Mouse (Mus musculus) mammary gland, adult 2 months (tissue): ENCODE data around the gene Sprr2h. TPM values are rescaled to one million over a fixed set of nuclear protein-coding genes. Genes with fewer than 3 reads are reported as not detected.

ENCODE experiments used
- polyA plus RNA-seq: library from polyadenylated mRNA; depleted of rRNA; stranded (reverse); fragments of >200 nt; gene quantifications from 2 replicates; pipeline ENCODE4 v1.2.3, GENCODE M21; 2012; ENCODE audit warnings: low replicate concordance; rRNA removed

The Sprr2h gene
- not detected in 2 replicates for polyA plus RNA-seq

DNA sequence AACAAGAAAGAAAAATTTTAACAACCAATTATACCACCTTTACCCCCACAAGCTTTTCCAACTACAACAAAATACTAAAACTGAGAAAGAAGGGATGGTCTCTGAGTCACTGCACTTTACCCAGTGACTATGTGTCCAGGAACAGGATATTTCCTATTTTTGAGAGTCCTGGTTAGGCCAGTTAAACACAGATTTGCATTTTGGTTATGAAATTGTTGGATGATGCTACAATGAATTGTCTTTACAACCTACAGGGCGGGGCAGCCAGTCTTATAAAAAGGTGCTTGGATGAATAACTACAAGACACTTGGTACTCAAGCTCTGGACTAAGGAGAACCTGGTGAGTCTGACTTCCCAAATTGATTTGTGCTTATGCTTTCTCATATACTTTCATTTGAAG, at the start of gene Sprr2h:
Gene Sprr2h (plus strand): TSS at position 301 of the 400 bp plus-strand sequence.

DNA sequence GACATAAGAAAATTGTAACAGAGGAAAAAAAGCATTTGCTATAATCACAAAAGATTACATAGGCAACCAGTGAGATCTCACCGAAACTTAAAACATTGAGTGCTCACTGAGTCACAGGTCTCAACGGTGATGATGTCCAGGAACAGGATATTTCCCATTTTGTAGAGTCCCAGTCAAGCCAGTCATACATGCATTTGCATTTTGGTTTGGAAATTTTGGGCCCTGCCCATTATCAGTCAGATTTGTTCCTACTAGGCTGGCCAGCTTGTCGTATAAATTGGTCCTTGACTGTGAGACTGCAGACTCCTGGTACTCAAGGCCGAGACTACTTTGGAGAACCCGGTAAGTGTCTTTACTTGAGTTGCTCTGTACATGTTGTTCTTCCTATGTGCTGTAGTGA, 46.6 kb upstream of the Sprr2h start, which contains the start of gene Sprr2d:
Gene Sprr2d (plus strand): TSS at position 301 of the 400 bp plus-strand sequence.

DNA sequence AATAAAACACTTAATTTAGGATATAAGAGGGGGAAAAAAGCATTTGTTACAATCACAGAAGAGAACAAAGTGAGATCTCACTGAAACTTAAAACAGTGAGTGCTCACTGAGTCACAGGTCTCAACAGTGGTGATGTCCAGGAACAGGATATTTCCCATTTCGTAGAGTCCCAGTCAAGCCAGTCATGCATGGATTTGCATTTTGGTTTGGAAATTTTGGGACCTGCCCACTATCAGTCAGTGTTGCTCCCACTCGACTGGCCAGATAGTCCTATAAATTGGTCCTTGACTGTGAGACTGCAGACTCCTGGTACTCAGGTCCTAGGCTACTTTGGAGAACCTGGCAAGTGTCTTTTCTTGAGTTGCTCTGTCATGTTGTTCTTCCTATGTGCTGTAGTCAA, 33.6 kb upstream of the Sprr2h start, which contains the start of gene Sprr2e:
Gene Sprr2e (plus strand): TSS at position 301 of the 400 bp plus-strand sequence.

DNA sequence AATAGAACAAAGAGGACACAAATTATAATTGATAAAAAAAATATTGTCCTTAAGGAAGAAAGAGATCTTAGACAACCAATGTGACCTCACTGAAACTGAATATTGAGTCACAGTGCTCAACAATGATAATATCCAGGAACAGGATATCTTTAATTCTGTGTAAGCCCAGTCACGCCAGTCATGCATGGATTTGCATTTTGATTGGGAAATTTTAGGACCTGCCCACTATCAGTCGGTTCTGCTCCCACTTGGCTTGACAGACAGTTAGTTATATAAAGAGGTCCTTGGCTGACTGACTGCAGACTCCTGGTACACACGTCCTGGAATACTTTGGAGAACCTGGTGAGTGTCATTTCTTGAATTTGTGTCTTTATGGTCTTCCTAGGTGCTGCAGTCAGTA, 20.6 kb upstream of the Sprr2h start, which contains the start of gene Sprr2f:
Gene Sprr2f (plus strand): TSS at position 301 of the 400 bp plus-strand sequence.

DNA sequence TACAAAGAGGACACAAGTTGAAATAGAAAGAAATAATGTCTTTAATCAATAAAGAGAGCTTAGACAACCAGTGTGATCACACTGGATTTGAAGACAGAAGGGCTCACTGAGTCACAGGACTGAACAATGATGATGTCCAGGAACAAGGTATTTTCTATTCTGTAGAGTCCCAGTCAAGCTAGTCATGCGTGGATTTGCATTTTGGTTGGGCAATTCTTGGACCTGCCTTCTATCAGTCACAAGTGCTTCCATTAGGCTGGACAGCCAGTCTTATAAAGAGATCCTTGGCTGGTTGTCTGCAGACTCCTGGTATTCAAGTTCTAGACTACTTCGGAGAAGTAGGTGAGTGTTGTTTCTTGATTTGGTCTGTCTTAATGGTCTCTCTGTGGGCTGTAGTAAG, 22.2 kb downstream of the Sprr2h start, which contains the start of gene Sprr2i:
Gene Sprr2i (plus strand): TSS at position 301 of the 400 bp plus-strand sequence.

DNA sequence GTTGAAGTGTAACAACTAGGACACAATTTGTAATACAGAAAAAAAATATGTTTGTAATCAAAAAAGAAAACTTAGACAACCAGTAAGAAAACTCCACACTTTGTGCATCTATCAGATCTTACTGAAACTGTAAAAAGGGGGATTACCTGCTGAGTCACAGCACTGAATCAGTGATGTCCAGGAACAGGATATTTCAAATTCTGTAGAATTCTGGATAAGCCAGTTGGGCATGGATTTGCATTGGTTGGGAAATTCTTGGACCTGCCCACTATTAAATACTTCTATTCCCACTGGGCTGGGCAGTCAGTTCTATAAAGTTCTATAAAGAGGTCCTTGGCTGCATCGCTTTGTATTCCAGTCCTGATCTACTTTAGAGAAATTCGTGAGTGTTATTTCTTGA, 32.3 kb downstream of the Sprr2h start, which contains the start of gene Sprr2j-ps:
Gene Sprr2j-ps (plus strand): TSS at position 301 of the 400 bp plus-strand sequence.

DNA sequence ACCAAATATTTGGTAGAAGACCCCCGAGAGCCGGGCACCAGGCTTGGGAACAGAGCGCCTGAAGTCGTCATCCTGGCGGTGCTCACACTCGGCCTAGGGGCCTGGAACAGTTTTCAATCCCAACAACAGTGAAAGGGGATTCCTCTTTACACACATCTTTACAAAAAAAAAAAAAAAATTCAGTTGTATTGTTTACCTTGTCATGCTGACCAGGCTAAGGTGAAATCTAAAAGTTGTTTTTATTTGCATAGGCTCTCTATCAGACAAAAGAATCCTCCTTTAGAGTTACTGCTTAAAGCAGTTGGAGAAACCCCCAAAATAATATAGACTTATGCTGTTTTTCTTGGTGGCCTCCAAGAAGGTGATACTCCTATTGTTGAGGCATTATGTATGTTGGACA, 43.8 kb downstream of the Sprr2h start, which contains the start of gene Gm9774:
Gene Gm9774 (minus strand): TSS at position 101 of the 400 bp plus-strand sequence.

DNA sequence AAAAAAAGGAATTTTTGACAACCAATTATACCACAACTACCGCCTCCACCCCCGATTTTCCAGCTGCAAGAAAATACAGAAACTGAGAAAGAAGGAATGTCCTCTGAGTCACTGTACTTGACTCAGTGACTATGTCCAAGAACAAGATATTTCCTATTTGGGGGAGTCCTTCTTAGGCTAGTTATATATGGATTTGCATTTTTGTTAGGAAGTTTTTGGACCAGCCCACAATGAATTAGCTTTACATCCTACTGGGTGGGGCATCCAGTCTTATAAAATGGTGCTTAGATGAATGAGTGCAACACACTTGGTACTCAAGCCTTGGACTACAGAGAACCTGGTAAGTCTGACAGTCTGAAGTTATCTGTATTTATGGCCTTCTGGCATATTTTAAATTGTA, 46.8 kb downstream of the Sprr2h start, which contains the start of gene Sprr2k:
Gene Sprr2k (plus strand): TSS at position 301 of the 400 bp plus-strand sequence.

Other genes starting within 250 kb of the Sprr2h start
- not detected in 2 replicates for gene Lelp1, start 242.9 kb upstream of the Sprr2h start, polyA plus RNA-seq
- 0.07 TPM in 1 of 2 replicates, not detected in the other for gene Sprr2a1, start 169.9 kb upstream of the Sprr2h start, polyA plus RNA-seq
- 6.9 and 7.0 TPM in 2 replicates for gene Sprr2a2, start 169.8 kb upstream of the Sprr2h start, polyA plus RNA-seq
- 0.43 and 0.94 TPM in 2 replicates for gene Sprr2a3, start 100.3 kb upstream of the Sprr2h start, polyA plus RNA-seq
- gene Sprr2b, start 69.1 kb upstream of the Sprr2h start, polyA plus RNA-seq: not detected in 2 replicates
- gene Sprr2d, start 46.5 kb upstream of the Sprr2h start, polyA plus RNA-seq: not detected in 2 replicates
- gene Sprr2e, start 33.5 kb upstream of the Sprr2h start, polyA plus RNA-seq: not detected in 2 replicates
- not detected in 2 replicates for gene Sprr2f, start 20.5 kb upstream of the Sprr2h start, polyA plus RNA-seq
- gene Sprr2i, start 22.3 kb downstream of the Sprr2h start, polyA plus RNA-seq: not detected in 2 replicates
- gene Sprr2j-ps, start 32.4 kb downstream of the Sprr2h start, polyA plus RNA-seq: not detected in 2 replicates
- 13.6 and 17.5 TPM in 2 replicates for gene Gm9774, start 43.7 kb downstream of the Sprr2h start, polyA plus RNA-seq
- gene Sprr2k, start 46.9 kb downstream of the Sprr2h start, polyA plus RNA-seq: not detected in 2 replicates
- not detected in 2 replicates for gene Sprr1b, start 53.1 kb downstream of the Sprr2h start, polyA plus RNA-seq
- not detected in 2 replicates for gene Sprr3, start 73.0 kb downstream of the Sprr2h start, polyA plus RNA-seq
- 24.1 and 25.4 TPM in 2 replicates for gene Sprr1a, start 100.2 kb downstream of the Sprr2h start, polyA plus RNA-seq
- not detected in 2 replicates for gene Sprr4, start 114.8 kb downstream of the Sprr2h start, polyA plus RNA-seq
- 5.7 TPM in 1 of 2 replicates, not detected in the other for gene 2310046K23Rik, start 148.8 kb downstream of the Sprr2h start, polyA plus RNA-seq
- gene Ivl, start 188.1 kb downstream of the Sprr2h start, polyA plus RNA-seq: 1.4 TPM in 1 of 2 replicates, not detected in the other
- 0.24 TPM in 1 of 2 replicates, not detected in the other for gene Smcp, start 203.3 kb downstream of the Sprr2h start, polyA plus RNA-seq
- 0.20 TPM in 1 of 2 replicates, not detected in the other for gene 2210017I01Rik, start 221.8 kb downstream of the Sprr2h start, polyA plus RNA-seq
- 0.66 and 1.3 TPM in 2 replicates for gene Lce6a, start 236.0 kb downstream of the Sprr2h start, polyA plus RNA-seq